Mouse (Mus musculus) midbrain, embryonic 10.5 days (tissue): ENCODE results near the gene Gpcpd1. TPM values are rescaled to one million over a fixed set of nuclear protein-coding genes. Genes with fewer than 3 reads are reported as not detected.

ENCODE experiments used
- DNase-seq: peaks from one replicate; pipeline ENCODE4 v3.0.0-alpha.2; 2017; ENCODE audit warnings: low spot score
- H3K27ac ChIP-seq: fragments of 300-500 bp; sonication (generic); replicated peaks from 2 replicates; pipeline ENCODE4 v1.5.1; 2016; ENCODE audit warnings: mild to moderate bottlenecking
- H3K27me3 ChIP-seq: fragments of 300-500 bp; sonication (generic); 2 replicates; pipeline ENCODE4 v1.6.1; 2016; ENCODE audit warnings: low read depth, mild to moderate bottlenecking; ENCODE audit not compliant: poor library complexity, severe bottlenecking
- H3K36me3 ChIP-seq: fragments of 300-500 bp; sonication (generic); 2 replicates; pipeline ENCODE4 v1.6.1; 2016; ENCODE audit warnings: mild to moderate bottlenecking, moderate library complexity
- H3K4me1 ChIP-seq: fragments of 300-500 bp; sonication (generic); 2 replicates; pipeline ENCODE4 v1.6.1; 2016
- H3K4me3 ChIP-seq: fragments of 300-500 bp; sonication (generic); 2 replicates; pipeline ENCODE4 v1.5.1; 2016; ENCODE audit warnings: mild to moderate bottlenecking, moderate library complexity
- H3K9me3 ChIP-seq: fragments of 300-500 bp; sonication (generic); replicated peaks from 2 replicates; pipeline ENCODE4 v1.6.1; 2016; ENCODE audit warnings: mild to moderate bottlenecking
- WGBS: fragments of 180-500 bp; shearing (Covaris S2); methylation state at CpG from one replicate; pipeline ENCODE4 v1.1.7; 2016; 5-methylcytosine and 5-hydroxymethylcytosine counted together
- polyA plus RNA-seq: library from polyadenylated mRNA; unstranded; fragments of >200 nt; fragmentation: Nextera tagmentation; extraction: Ambion mirVana; gene quantifications from 2 replicates; pipeline ENCODE4 v1.2.1, GENCODE M21; 2016

The Gpcpd1 gene
- polyA plus RNA-seq, 1 experiment from 2014 or later, result 29.2 TPM

DNA sequence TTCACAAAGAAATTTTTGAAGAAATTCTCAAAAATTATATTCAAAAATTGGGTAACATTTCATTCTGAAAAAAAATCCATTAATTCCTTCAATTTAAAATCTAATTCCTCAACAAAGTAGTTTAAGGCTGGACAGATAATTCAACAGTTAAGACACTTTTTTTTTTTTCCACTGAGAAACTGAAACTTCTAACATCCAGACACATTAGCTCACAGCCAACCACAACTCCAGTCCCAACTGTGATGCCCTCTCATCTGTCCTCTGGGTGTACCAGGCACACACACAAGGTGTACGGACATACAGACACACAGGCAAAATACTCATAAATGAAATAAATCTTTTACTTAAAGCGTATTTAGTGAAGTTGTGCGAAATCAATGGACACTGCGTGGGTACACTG is 25.7 kb downstream of the Gpcpd1 start:
- peaks cover 45% of the 10 kb centered on the region for H3K36me3 ChIP-seq
- DNase-seq, result no peak
- no peaks in the 10 kb centered on the region for H3K4me1 ChIP-seq
- H3K27ac ChIP-seq, result no peak overlapping the region
- WGBS, result 94% methylated on average over 4 of the region's 4 CpGs
- no peak overlapping the region for H3K4me3 ChIP-seq
- no peaks in the 10 kb centered on the region for H3K27me3 ChIP-seq
- H3K9me3 ChIP-seq, result no peaks in the 10 kb centered on the region

DNA sequence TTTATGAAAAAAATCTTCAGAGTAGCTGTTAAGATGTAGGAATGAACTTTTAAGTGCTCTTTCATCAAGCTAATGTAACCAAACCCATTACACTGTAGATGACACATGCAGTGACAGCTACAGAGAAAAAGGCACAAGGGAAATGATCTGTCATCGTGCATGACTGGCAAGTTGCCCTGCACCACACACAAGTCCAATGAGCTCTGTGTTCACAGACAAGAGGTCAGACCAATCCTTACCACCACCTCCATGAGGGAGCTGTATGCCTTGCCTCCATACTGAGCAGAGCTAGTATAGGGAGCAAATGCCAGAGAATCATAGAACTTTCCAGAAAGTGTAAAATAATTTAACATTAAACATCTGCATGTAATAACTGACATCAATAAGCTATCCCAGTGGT is 59.7 kb downstream of the Gpcpd1 start:
- DNase-seq, result no peak
- Histone ChIP-seq H3K4me1 (no peaks in the 10 kb centered on the region), H3K4me3 (no peak overlapping the region), H3K9me3 (no peaks in the 10 kb centered on the region), H3K27me3 (no peaks in the 10 kb centered on the region), H3K27ac (no peak overlapping the region), H3K36me3 (peaks cover 42% of the 10 kb centered on the region)
- WGBS, result 92% methylated on average over 1 of the region's 1 CpGs

DNA sequence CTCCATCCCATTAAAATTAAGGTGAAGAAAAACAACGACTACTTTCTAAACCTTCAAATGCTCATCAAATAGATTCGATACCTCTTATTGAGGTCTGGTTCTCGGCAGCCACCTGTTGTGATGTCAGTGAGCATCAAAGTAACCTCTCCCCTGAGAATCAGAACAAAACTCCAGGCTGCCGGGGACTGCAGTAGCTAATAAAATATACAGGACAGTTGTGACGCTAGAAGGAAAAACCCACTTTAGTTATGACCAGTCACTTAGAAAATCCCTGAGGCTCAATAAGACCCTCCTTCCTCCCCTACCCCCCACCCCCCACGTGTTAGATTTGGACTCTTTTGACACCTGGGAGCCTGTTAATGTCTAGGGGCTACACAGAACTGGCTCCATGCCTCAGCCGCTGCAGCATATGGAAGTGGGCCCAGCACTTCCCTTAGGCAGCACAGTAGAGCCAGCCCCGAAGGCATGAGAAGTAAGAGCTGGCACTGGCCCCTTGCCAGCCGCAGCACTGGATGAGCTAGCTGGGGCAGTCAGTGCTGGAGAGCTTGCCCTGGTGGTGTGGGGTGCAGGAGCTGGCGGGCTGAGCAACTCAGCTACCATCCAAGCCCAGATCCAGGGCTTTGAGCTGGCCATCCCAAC is 60.5 kb downstream of the Gpcpd1 start:
- Histone ChIP-seq H3K27me3 (no peaks in the 10 kb centered on the region), H3K27ac (no peak overlapping the region), H3K4me1 (no peaks in the 10 kb centered on the region), H3K9me3 (no peaks in the 10 kb centered on the region), H3K4me3 (no peak overlapping the region), H3K36me3 (peaks cover 34% of the 10 kb centered on the region)
- no peak for DNase-seq
- WGBS, result 81% methylated on average over 10 of the region's 10 CpGs

DNA sequence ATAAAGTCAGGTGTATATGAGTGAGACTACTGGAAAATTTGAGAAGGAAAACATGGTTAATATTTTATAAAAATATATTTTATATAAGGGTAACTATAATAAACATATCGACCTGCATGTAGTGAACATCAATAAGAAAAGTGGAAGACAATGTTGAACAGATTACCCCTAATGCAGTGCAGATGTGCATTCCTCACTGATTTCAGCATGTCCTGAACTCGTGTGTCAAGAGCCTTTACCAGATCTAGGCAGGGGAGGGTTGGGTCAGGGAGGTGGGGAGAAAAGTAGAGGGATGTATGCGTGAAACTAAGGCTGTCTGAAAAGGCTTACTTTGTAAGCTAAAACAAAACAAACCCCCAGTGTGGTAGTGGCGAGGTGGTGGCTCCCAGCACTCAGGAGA is 61.4 kb downstream of the Gpcpd1 start:
- no peak for DNase-seq

DNA sequence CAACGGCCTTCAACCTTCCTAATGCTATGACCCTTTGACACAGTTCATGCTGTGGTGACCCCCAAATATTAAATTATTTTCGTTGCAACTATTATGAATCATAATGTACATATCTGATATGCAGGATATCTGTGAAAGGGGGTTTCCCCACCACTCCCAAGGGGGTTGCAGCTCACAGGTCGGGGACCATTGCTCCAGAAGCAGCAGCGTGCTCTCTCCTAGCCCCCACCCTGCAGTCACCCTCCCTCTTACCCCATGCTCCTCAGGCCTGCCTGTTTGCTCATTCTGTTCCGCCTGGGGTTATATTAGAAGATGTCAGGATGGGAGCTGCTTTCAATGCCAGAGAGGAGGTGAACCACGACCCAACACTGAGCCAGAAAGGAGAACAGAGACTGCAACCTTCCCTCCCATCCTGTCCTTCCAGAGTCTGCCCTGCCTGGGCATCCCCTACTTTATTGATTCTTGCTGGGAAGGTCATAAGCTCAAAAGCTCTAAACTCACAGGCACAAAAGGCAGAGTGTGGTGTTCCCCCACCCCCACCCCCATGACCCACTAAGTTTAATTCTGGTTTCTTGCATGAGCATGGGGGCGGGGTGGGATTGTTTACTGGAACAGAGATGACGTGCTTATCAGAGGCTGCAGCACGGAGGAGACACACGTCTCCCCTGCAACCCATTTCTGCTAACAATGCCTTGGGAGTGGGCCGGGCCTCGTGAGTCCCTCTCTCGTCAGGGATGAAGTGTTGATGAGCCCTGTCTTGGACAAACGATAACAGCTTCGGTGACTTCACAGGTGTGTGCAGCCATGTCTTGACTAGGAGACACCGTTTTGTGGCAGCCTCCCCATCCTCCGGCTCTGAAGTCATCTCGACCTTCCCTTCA is 69.3 kb downstream of the Gpcpd1 start:
- 74% methylated on average over 18 of the region's 18 CpGs for WGBS
- Histone ChIP-seq H3K4me1 (peaks cover 11% of the 10 kb centered on the region), H3K4me3 (no peak overlapping the region), H3K36me3 (no peaks in the 10 kb centered on the region), H3K27me3 (no peaks in the 10 kb centered on the region), H3K9me3 (no peaks in the 10 kb centered on the region), H3K27ac (no peak overlapping the region; the same call in 1 of the 2 replicates)
- DNase-seq, result no peak

More for the DNA sequence above, 61.4 kb downstream of the Gpcpd1 start:
- H3K27ac ChIP-seq, result no peak overlapping the region
- H3K4me1 ChIP-seq, result no peaks in the 10 kb centered on the region
- H3K36me3 ChIP-seq, result peaks cover 25% of the 10 kb centered on the region
- no peaks in the 10 kb centered on the region for H3K27me3 ChIP-seq
- H3K9me3 ChIP-seq, result no peaks in the 10 kb centered on the region
- whole genome bisulfite sequencing, result 61% methylated on average over 4 of the region's 4 CpGs
- no peak overlapping the region for H3K4me3 ChIP-seq

DNA sequence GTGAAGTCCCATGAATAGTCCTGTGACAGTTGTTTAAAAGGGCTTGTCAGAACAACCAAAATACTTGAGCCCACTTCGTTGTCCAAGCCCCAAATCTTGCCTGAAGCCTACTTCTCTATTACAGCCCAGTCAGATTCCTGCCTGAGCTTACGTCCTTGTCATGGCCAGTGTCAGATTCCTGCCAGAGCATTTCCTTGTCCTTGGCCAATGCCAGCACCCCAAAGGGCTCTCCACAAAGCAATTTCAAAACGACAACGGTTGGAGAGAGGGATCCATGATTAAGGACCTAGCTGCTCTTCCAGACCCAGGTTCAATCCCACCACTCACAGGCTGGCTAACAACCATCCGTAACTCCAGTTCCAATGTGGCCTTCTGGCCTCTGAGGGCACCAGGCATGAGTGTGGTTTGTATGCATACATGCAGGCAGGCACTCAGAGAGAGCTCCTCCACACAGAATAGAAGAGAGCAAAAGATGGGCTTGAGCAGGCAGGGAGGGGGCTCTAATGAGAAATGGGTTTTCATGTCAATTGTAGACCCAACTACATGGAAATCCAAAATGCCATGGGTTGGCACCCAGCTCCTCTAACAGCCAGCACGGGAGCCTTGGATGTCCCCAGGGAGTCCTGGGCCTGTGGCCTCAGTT is 70.2 kb downstream of the Gpcpd1 start:
- WGBS, result 85% methylated on average over 6 of the region's 6 CpGs

DNA sequence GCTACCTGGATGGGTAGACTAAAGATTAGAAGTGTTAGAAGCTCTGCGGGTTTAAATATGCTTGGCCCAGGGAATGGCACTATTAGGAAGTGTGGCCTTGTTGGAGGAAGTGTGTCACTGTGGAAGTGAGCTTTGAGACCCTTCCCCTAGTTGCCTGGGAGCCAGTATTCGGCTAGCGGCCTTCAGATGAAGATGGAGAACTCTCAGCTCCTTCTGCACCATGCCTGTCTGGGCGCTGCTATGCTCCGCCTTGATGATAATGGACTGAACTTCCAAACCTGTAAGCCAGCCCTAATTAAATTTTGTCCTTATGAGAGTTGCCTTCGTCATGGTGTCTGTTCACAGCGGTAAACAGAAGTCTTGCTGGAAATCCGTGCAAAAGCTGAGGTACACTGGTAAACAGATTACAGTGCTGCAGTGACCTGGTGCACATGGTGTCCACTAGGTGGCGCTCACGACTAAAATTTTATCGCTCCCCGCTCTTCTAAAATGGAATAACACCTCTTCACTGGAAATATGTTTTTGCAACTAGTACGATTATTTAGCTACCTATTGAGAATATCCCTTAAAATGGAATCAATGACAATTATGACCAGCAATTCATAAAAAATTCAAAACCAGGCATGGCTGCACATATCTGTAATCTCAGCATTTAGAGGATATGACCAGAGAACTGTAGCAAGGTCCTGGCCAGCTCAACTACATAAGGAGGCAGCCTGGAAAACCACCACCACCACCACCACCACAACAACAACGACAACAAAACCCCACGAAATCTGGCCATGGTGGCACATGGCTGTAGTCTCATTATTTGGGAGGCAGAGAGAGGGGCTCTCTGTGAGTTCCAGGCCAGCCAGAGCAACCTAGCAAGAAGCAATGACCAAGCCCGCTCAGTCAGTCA is 71.1 kb downstream of the Gpcpd1 start:
- Histone ChIP-seq H3K4me3 (no peak overlapping the region), H3K36me3 (no peaks in the 10 kb centered on the region), H3K9me3 (no peaks in the 10 kb centered on the region), H3K27me3 (no peaks in the 10 kb centered on the region), H3K27ac (no peak overlapping the region), H3K4me1 (peaks cover 17% of the 10 kb centered on the region)
- WGBS, result 34% methylated on average over 16 of the region's 16 CpGs
- DNase-seq, result peak; percentile 70

More for the DNA sequence above, 70.2 kb downstream of the Gpcpd1 start:
- no peak overlapping the region for H3K27ac ChIP-seq
- no peaks in the 10 kb centered on the region for H3K27me3 ChIP-seq
- H3K4me1 ChIP-seq, result peaks cover 17% of the 10 kb centered on the region
- H3K9me3 ChIP-seq, result no peaks in the 10 kb centered on the region
- DNase-seq, result no peak
- no peak overlapping the region for H3K4me3 ChIP-seq
- no peaks in the 10 kb centered on the region for H3K36me3 ChIP-seq

DNA sequence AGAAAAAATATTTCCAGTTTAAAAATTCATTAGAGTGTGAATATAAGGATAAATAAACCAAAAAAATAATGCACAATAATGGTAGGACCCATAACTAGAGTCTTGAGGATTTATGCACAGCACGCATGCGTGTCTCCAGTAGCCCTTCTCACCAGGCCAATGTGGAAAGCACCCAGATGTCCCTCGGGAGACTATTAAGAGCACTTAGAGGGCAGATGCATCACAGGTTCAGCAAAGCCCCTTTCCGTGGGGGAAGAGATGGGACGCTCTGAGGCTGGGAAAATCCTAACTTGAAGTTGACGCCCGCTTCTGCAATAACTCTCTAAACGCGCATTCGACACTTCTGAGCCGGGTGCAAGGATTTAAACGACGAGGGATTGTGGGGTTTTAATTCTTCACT is 71.9 kb downstream of the Gpcpd1 start:
- Histone ChIP-seq H3K9me3 (no peaks in the 10 kb centered on the region), H3K36me3 (no peaks in the 10 kb centered on the region), H3K4me1 (peaks cover 17% of the 10 kb centered on the region), H3K27ac (no peak overlapping the region), H3K27me3 (no peaks in the 10 kb centered on the region), H3K4me3 (no peak overlapping the region)
- DNase-seq, result no peak
- 92% methylated on average over 13 of the region's 13 CpGs for WGBS

DNA sequence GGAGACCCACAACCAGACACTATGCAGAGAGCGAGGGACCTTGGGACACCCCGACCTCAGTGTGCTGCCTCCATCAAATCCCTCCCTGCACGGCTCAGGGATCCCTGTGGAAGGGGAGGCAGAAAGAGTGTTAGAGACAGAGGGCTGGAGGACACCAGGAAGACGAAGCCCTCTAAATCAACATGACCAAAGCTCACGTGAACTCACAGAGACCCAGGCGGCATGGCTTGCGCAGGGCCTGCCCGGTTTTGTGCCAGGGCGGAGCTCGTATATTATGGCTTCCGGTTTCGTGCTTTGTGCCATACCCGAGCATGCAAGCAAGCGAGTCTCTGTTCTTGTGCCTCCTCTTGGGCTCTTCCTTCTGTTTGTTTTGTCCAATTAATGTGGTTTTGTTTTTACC is 72.5 kb downstream of the Gpcpd1 start:
- no peak overlapping the region for H3K4me3 ChIP-seq
- H3K27ac ChIP-seq, result no peak overlapping the region
- WGBS, result 83% methylated on average over 14 of the region's 14 CpGs
- no peaks in the 10 kb centered on the region for H3K9me3 ChIP-seq
- no peaks in the 10 kb centered on the region for H3K27me3 ChIP-seq
- H3K36me3 ChIP-seq, result no peaks in the 10 kb centered on the region
- no peak for DNase-seq
- peaks cover 17% of the 10 kb centered on the region for H3K4me1 ChIP-seq

DNA sequence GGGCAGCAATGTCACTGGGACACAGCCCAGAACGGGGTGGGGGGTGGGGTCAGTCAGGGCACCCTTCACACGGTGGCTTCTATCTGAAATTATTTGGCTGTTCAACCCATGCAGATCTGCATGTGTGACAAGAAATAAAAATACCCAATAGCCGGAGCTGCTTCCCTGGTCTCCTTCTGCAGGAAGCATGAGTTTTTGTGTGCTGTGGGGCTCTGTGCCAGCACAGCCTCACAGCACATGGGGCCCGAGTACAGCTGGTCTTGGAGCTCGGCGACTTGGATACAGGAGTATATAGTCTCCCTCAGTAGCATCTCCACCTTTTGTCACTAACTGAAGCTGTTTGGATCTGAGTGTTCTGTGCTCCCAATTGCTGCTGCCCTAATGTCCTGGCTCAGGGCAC is 73.2 kb downstream of the Gpcpd1 start:
- no peak overlapping the region for H3K4me3 ChIP-seq
- H3K9me3 ChIP-seq, result no peaks in the 10 kb centered on the region
- H3K36me3 ChIP-seq, result no peaks in the 10 kb centered on the region
- H3K4me1 ChIP-seq, result peaks cover 17% of the 10 kb centered on the region
- no peak for DNase-seq
- 81% methylated on average over 6 of the region's 6 CpGs for WGBS
- H3K27ac ChIP-seq, result no peak overlapping the region
- no peaks in the 10 kb centered on the region for H3K27me3 ChIP-seq

DNA sequence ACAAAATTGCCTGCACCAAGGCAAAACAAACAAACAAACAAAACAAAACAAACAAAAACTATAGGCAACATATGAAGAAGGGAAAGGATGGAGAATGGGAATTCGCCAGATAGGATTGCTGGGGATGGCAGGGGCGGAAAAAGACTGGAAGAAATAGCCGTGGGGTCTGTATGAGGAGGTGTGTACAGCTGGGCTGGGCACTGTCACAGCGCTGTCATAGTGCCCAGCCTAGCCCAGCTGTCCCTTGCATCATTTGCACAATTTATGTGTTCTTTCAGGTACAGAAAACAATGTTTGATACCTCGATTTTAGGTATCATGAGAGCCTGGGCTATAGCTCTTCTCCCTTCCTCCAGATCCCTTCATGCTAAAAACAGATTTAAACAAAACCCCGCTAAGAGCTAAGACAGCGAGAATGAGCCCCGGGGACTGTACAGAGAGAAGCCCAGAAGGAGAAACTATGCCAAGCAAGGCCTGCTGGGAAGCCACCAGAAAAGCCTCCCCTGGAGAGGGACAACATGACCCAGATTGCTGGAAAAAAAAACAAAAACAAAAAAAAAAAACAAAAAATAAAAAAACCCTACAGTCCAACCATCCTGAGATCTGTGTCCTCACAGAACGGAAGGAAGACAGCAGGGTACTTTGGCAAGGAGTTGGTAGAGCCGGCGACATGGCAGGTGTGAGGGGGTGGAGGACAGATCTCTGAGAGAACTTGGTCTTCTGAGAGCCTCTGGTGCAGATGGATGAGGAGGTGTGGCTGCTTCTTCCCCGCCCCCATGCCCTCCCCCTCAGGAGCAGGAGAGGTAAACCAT is 74.0 kb downstream of the Gpcpd1 start:
- H3K4me3 ChIP-seq, result no peak overlapping the region
- H3K9me3 ChIP-seq, result no peaks in the 10 kb centered on the region
- peaks cover 16% of the 10 kb centered on the region for H3K4me1 ChIP-seq
- no peaks in the 10 kb centered on the region for H3K36me3 ChIP-seq
- H3K27ac ChIP-seq, result no peak overlapping the region
- no peaks in the 10 kb centered on the region for H3K27me3 ChIP-seq
- 73% methylated on average over 12 of the region's 12 CpGs for WGBS
- no peak for DNase-seq

DNA sequence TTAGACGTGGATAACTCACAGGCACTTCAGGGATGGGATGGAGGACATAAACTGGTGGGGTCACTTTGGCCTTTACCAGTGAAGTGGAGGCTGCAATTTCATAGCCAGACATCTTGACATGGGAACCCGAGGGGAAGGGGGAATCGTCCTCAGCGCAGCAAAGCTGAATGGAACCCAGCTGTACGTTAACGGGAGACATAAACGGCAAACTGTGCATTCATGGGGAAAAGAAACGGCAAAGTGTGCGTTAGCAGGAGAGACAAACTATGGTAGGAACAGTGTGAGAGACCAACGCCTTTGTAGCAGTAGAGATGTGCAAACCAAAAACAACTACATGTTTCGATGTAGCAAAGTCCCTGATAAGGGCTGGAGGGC is 74.6 kb downstream of the Gpcpd1 start:
- H3K27ac ChIP-seq, result no peak overlapping the region
- DNase-seq, result no peak

More for the DNA sequence above, 74.6 kb downstream of the Gpcpd1 start:
- Histone ChIP-seq H3K36me3 (no peaks in the 10 kb centered on the region), H3K9me3 (no peaks in the 10 kb centered on the region), H3K27me3 (no peaks in the 10 kb centered on the region), H3K4me1 (peaks cover 10% of the 10 kb centered on the region), H3K4me3 (no peak overlapping the region)
- WGBS, result 83% methylated on average over 11 of the region's 11 CpGs
